Mouse (Mus musculus) thymus, adult 2 months (tissue): Measurements from ENCODE around the gene Adgrl3.

ENCODE experiments used
- CTCF ChIP-seq: fragments of 200-500 bp; IDR thresholded peaks from 2 replicates; pipeline ENCODE4 v1.5.1; 2012; ENCODE audit warnings: mild to moderate bottlenecking, control low read depth, low read length, moderate library complexity, borderline replicate concordance; ENCODE audit not compliant: control insufficient read depth, poor library complexity, insufficient read depth; ENCODE audit errors: extremely low read depth
- POLR2A ChIP-seq: fragments of 200-500 bp; IDR thresholded peaks from 2 replicates; pipeline ENCODE4 v1.6.1; 2012; ENCODE audit warnings: mild to moderate bottlenecking, low read length, control low read depth, moderate library complexity; ENCODE audit not compliant: control insufficient read depth, poor library complexity, insufficient read depth; ENCODE audit errors: extremely low read depth

GRCm38 (mm10) chr5:81843798-81844197 lies 823.9 kb downstream of the Adgrl3 start:
- TF ChIP-seq POLR2A (no peak), CTCF (no peak)
